Mouse (Mus musculus) activated CD4-positive, CD25-positive, alpha-beta regulatory T cell, adult 4 months (primary cell): Measurements from ENCODE around the gene Kifap3. TPM values are rescaled to one million over a fixed set of nuclear protein-coding genes. Genes with fewer than 3 reads are reported as not detected.
"Not testable (repeated sequence)": the region's sequence is repeated elsewhere in the genome, so short reads cannot be mapped to it uniquely, and the experiment has no call there.

Experiments used
- ATAC-seq: one replicate; pipeline ENCODE4 v1.8.0; 2017
- polyA plus RNA-seq, 2 experiments: library from polyadenylated mRNA; unstranded; fragments of 100-300 nt; shearing (Covaris generic); gene quantifications; one replicate each; pipeline ENCODE4 v1.2.1; 2017

Gene Kifap3
- 1 to 10 TPM; 1.6 to 2.9 TPM for polyA plus RNA-seq

DNA sequence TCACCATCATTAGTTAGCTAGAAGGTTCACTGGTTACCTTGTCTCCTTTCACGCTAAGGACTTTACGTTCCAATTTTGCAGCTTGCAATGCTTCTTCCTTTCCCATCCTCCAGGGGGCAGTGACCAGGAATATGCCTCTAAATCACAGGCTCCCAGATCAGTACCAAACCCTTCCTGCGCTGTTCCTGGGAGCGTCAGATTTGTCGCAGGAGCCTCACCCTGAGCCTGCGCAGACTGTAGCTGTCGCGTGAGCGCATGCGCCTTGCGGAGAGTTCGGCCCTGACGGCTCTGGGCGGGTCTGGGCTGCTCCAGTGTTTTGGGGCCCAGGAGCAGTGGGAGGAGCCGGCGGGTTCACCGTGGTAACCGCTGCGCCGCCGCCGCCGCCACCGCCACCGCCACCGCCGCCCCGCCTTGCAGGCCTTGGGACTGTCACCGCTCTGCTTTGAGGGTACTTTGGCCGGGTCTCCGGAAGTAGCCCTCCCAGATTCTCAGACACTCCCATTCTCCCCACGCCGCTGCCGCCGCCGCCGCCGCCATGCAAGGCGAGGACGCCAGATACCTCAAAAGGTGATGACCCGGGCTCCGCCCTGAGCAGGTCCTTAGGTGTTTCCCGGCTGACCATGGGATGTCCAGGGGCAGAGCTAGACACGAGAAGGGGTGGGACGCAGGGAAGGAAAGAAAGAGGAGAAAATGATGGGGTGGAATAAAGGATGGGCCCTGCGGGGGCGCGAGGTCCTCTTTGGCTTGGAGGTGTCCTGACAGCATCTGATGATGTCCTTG, at the start of gene Kifap3:
Gene Kifap3 (plus strand): TSS at position 248 of the 780 bp plus-strand sequence.
- ATAC-seq: peak; percentile 100

DNA sequence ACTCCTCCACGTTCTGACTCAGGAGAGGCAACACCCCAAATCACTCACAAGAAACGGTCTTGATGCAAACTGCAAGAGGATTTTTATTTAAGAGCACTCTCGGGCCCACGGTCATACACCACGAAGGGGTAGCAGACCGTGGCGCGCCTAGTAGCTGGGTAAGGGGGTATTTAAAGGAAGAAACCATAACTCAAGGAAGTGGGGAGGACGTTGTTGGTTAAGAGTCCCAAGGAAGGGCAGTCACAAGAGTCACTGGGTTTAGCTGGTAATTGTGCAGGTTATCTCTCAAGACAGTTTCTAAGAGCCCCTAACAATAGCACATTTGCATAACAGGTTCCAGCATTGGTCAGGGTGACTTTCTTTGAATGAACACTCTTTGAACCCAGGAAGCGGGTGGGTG, 48.2 kb upstream of the Kifap3 start:
- not testable (repeated sequence) for ATAC-seq

DNA sequence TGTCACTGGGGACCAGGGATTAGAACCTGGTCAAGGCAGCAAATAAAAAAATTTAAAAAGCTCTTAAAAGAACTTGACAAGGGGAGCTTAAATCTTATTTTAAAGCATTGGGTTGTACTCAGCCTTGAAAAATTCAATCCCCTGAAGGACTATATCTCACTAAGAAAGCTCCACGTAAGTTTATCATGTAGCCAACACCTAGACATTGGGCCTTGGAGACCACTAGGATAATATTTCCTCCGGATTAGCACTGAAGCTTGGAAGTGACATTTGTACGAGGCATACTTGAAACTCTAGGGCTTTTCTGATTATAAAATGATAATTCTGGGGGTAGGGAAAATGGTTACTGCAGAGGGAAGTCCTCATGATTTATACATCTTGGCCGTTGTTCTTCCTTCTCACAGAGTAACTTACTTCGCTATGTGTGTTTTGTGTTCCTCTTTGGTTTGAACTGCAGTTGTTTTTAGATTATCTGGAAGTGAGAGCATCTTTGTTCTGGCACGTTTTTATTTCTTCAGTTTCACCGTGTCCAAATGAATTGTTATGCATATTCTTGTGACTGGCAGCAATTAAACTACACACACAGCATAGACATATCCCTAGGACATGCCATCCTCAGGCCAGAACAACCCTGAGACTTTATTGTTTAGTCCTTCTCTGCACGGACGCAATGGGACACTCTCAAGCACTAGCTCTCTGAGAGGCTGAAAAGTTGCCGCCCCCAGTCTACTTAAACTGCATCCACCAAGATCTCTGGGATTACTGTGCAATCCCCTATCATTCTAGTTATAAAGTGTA, 42.7 kb upstream of the Kifap3 start:
- no peak for ATAC-seq

DNA sequence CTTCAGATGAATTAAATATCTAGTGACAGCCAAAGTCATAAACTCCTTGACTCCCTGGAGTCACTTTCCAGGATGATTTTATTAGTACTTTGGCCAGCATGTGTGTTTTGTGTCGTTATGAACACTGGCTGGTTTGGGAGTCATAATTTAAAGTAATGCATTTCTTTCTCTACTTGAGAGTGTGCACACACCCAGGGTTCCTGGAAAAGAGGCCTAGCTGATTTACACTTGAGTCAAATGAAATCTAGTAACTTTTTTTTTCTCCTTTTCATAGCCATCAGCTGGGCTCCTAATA, 42.2 kb upstream of the Kifap3 start:
- no peak for ATAC-seq

DNA sequence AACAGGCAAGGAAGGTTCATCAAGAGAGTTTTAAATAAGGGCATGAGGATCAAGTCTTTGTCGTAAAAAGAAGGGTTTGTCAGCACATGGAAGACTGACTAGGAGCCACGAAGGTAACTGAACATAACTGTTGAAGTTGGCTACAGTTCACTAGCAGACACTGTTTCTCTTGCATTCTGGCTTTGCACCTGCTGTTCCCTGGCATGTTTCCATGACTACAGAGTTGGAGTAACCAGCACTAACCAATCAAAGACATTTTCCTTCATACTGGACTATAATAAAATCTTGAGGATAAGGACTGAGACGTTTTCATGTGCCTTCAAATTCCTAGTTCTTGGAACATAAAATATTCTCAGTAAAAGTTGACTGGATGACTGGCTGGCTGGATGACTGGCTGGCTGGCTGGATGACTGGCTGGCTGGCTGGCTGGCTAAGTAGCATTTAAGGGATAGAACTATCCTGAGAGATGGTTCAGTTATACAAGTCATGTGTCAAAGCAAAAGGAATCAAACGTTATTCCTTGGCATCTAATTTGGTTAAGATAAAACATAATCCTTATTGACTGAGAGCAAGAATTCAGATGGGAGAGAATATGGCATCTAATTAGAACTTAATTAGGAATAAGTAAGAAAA, 27.9 kb upstream of the Kifap3 start:
- no peak for ATAC-seq

DNA sequence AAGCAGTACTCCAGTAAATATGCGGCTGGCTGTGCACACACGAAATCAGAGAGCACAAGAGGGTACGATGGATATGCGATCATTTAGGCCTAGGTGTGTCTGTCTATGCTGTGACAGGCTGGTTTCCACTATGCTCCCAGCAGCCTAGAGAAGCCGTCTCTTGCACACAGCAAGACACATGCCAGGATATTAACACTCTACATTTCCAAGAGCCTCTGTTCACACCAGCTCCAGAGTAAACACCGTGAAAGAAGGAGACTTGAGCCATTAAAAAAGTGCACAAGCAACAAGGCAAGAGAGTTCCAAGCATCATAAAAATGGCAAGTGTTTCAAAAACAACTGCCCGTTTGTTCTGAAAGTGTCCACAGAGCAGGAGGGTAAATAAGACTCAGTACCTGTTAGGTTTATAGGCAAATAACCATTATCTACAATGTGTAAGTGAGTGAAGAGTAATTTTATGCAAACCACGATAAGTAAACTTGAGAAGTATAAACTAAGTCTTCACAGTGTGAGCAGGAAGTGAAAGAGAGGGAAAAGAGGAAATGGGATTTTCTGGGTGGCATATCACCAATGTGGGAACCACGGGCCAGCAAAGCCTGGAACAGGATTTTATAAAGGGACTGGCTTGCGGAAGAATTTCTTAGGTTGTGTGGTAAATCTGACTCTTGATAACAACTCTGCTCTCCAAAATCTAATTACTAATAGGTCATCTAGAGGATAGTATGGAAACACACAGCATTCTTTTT, 21.7 kb upstream of the Kifap3 start:
- no peak for ATAC-seq

DNA sequence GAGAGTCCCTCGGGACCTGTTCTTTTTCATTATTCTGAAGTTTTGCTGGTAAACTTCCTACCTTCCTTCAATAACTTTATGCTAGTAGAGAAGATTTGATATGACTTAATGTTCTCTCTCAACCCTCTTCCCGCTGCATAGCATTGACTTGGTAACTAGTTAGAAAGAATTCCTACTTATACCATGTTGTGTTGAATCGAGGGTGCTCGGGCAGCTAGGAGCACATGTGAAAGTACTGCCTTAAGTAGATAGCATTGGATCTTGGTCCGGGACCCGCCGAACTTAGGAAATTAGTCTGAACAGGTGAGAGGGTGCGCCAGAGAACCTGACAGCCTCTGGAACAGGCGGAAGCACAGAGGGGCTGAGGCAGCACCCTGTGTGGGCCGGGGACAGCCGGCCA, 4.2 kb downstream of the Kifap3 start:
- not testable (repeated sequence) for ATAC-seq

DNA sequence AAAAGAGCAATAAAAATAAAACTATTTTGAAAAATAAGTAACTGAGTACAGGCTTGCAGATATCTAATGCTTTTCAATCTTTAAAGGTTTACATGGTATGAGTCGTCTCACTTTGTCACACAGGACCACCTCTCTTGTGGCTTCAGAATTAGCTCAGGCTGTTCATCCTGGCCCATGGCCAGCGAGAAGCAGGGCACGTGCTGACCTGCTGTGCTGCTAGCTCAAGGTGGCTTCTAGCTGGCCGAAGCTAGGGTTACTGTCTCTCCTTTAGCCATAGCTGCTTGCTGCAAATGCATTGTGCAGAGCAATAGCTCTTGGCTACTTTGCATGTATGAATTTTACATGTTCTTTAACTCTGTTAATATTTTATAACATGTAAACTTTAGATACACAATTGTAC, 42.0 kb downstream of the Kifap3 start:
- no peak for ATAC-seq

DNA sequence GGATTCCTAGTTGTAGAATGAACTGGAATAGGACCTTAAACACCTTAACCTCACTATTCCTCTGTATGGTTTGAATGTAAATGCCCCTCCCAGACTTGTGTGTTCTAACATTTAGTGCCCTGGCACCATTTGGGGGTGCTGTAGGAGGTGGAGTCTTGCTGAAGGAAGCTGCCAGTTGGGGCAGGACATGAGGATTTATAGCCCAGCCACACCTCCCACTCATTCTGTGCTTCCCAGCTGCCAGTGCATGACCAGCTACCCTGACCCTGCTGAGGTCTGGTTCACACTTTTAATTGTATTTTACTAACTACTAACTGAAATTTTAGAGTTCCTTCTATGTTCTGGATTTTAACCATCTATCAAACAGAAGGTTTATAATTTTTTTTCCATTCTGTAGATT, 50.1 kb downstream of the Kifap3 start:
- no peak for ATAC-seq

DNA sequence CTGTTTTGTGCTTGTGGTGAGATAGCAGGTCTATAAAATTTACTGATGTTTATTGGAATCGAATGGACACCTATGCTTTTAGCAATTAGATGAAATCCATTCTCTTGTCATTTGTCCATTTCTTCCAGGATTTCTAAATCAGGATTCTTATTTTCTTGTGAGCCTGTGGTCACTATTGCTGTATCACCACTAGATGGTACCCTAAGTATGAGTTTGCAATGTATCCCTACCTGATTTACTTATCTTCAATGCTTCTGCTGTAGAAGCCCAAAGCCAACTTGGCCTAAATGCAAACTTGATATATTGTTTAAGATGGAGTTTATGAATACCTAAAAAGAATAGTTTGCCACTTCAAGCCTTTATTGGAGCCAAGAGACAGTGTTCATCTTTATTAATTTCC, 54.7 kb downstream of the Kifap3 start:
- no peak for ATAC-seq

DNA sequence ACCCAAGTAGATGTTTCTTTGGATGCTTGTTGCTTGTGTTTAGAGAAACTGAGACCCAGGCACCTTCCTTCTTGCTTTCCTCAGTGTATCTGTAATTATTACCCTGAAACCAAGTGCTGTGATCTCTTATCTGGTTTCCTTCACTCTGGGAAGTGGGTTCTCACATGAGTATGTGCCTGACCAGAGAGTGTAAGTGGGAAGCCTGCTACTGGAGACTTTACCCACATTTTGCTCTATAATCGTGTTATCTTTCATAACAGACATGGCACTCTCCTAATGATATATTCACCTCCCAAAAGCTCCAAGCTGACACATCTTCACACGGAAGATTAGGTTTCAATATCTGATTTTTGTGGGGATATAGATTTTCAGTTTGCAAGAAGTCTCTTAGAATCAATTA, 55.7 kb downstream of the Kifap3 start:
- no peak for ATAC-seq

DNA sequence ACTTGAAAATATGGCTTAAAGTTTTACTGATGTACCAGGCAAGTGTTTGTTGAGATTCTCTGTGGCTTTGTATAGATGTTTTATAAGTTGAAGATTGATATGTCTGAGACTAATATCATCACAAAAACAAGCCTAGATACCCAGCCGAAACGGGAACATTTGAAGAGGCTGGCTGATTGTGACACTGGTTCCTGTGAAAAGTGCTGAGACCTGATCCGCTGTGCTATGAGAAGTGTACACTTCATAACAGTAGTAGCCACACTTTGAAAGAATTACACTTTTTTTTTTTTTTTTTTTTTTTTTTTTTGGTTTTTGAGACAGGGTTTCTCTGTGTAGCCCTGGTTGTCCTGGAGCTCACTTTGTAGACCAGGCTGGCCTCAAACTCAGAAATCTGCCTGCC, 59.1 kb downstream of the Kifap3 start:
- ATAC-seq: not testable (repeated sequence)

DNA sequence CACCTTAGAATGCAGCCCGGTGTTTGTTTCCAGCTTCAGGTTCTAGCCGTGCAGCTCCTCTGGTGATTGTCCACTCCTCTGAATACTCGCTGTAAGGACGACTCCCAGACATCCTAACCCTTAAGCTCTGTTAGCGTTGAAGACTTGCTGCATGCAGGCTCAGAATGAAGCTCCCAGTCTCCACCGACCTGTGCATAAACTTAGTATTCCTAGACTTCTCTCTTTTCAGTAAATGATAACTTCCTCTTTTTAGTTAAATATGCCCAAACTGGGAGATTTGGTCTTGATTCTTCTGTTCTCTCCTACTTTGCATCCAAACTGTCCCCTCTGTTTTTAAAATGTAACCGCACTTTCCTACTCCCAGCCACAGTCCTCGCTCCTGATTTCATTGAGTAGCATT, 61.2 kb downstream of the Kifap3 start:
- no peak for ATAC-seq

DNA sequence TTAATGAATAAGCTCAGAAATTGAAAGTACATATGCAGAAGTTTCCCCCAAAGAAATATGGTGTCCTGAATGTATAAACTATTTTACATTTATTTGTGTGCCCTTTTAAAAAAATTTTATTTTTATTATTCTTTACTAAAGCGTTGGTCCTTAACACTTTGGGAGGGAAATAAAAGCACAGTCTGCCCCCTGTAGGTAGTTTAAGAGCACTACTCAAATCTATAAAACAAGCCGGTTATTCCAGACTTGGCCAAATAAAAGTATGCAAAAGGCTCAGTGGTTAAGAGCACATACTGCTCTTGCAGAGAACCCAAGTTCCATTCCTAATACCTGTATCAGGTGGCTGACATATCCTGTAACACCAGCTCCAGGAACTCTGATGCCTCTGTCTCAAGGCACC, 62.9 kb downstream of the Kifap3 start:
- ATAC-seq: no peak

DNA sequence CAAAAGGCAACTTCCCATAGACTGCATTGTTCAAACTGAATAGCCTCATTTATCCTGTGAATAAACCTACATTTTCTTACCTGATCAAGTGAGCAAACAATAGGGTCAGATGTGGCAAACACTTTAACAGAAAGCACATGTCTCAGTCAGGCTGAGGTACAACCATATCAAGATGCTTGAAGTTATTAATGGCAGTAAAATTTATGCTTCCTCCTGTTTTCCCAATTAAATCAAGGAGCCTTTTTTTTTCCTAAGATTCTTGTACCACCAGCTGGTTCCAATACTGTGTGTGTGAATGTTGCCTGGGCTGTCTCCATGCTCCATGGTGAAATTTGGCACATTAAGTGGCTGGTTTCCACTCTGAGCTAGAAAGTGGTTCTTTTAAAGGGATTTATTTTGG, 64.5 kb downstream of the Kifap3 start:
- ATAC-seq: no peak

DNA sequence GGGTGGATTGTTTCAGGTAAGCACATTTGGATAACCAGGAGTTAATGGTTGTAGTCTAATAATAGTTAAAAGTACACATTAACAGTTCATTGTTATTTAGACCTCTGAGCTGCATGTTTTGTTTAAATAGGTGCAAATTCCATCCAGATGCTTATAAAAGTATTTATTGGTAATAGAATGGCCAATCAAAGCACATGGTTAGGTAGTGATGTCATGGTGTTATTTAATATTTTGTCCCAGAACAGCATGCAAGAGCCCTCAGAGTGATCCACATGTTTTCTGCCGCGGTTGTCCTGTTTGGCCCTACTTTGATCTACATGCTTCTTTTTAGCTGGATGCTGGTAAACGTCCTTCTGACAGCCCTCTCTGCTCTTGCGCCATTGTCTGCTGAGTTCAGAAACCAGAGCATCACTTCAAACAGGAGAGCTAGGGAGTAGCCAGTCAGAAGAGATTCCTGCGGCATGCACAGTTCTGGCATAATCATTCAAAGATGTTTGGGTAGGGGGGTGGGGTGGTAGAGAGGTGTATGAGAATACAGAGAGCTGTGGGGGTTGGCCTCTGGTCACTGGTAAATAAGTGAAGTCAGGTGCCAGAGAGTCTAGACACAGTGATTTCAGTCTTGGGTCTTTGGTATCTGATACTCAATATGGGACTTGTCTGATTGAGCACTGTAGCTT, 73.6 kb downstream of the Kifap3 start:
- no peak for ATAC-seq

DNA sequence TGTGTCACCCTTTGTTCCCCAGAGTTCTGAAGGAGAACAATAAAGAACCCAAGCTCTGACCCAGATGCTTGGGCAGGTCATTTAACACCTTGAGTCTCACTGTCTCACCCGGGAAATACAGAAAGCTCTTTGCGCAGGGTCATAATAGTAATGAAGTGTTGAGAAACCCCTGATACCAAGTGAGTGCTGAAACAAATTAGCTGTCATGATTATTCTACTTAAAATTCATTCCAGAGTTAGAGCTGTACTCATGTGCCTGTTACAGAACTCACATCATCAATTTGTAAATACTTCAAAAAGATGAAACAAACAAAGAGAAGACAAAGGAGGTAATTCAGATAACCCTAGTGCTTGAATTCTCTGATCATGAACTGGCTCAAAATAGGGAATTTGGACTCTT, 79.0 kb downstream of the Kifap3 start:
- ATAC-seq: no peak

DNA sequence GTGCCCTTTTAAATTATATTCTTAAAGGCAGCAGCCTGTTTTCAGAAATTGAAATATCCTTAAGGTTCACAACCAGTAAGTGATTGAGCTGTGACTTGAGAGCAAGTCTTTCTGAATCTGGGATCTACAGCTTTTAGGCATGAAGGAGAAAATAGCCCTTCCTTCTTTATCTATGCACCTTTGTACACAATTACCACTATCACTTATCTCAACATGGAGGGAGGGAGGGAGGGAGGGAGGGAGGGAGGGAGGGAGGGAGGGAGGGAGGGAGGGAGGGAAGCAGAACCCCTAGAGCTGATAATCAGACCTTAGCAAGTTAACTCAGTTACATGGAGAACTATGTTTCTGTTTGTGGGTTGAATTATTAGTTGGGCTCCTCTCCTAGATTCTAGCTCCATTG, 82.2 kb downstream of the Kifap3 start:
- ATAC-seq: no peak

DNA sequence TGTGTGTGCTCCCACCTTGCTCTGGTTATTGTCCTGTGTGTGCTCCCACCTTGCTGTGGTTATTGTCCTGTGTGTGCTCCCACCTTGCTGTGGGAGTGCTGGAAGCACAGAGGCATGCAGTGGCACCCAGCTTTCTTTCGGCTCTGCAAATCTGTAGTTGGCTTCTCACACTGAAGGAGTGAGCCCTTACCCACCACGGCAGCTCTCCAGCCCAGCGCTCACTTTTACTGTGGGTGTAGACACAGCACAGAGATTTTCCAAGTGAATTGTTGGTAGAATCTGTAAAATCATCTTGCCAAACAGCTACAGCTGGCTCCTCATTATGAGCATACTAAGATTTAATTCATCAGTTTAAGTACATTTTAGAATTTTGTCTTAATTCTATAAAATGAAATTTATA, 93.8 kb downstream of the Kifap3 start:
- ATAC-seq: no peak

DNA sequence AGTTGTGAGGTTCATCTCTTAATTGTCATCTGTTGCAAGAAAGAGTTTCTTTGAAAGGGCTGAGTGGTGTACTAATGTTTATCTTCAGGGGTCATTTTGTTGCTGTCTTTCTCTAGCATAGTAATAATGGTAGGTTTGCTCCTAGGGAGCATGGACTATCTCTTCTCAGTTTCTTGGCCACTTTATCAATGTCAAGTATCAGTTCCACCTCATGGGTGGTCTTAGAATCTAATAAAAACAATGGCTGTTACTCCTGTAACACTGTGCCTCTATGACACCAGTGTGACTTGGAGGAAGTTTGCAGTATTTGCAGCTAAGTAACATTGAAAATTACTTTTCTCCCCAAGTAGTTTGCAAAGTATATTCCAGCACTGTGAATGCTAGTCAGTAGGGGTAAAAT, 110.2 kb downstream of the Kifap3 start:
- no peak for ATAC-seq

DNA sequence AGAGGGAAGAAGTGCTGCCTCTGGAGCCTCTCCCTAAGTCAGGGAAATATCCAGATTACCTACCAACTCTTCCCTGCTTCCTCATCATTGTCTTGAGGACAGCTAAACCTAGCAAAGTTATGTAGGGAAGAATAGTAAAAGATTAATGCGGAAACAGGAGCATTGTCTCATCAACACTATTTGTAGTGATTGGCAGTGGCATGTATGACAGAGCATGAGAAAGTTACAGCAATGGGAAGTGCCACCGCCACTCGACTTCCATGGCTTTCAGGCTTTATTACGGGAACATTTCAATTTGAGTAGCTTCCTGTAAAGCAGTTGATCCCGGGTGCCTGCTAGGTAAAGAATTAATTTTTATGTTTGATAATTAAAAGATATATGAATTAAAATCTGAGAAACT, 113.9 kb downstream of the Kifap3 start:
- ATAC-seq: no peak

DNA sequence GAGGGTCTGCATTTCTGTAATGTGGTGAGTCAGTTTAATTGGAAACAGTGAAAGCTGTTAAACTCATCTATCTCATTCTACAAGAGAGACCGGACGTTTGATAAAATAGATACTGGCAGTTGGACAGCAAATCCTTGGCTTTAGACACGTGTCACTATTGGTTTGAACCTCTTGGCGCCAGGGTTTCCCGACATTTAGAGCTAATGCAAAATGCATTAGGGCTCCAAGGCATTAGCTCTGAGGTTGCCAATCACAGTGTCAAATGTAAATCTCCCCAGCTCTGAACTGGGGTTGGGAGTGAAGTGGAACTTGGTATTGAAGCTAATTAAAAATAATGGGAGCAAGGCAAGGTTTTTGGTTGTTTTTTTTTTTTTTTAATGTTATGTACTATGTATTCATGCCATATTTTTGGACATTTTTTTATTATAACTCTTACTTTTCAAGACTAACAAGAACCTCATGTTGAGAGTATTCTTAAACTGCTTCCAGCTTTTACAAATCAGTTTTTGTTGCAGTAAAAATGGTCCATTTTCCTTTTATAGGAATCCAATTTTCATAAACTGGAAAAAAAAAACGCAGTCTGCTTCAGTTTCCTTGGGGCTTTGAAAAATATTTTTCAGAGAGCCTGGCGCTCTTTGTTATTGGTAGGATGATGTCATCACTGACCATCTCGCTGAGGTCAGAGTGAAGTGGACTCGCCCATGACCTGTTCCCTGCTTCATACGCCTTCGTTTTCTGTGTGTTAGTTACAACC, 114.6 kb downstream of the Kifap3 start:
- no peak for ATAC-seq
